In the genomic region with DNA sequence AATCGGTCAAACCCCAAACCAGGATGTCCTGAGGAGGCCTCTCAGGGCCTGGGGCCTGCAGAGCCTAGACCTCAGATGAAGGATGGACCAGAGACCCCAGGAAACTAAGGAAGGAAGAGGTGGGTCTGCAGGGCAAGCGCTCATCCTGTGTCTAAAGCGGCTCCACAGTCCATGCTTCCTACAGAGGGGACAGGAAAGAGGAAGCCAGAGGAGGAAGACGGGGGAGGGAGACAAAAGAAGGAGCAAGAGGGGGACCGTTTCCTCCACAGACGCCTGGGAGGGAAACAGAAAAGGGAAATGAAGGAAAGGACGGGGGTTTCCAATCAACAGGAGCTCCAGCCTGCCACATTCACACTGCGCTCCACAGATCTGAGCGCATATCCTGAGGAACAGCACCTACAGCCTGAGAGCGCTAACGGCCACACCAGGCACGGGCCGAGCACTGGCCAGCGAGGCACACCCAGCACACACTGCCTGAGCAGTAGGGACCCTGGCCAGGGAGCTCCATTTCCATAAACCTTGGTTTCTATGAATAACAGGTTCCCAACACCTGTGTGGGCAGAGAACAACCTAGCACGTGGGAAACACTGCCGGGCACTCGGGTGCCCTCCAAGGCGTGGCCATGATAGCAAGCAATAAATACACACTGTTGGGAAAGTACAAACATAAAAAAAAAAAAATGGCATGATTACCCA, we compare ENCODE assay signal across 11 mouse cellular contexts.
DNase-seq lines count a peak whose midpoint lies in the region; ATAC-seq and TF ChIP-seq lines count a peak whose summit lies in the region.
"Had no signal": no experiment of that assay in that cellular context is flagged by ENCODE, and none has a peak within 500 bp of the region (broad histone marks: within the 10 kb centered on the region; RNA-seq: fewer than 3 reads in every experiment).

No protein-coding gene starts in this region.

- no peak overlapping the region for H3K4me2 ChIP-seq in liver, embryonic 15.5 days
- H3K4me2 ChIP-seq: embryonic facial prominence, embryonic 15.5 days; hindbrain, embryonic 13.5 days; neural tube, embryonic 12.5 days had no signal

- peaks cover 60% of the 10 kb centered on the region for H3K36me3 ChIP-seq in liver, embryonic 15.5 days (replicated peaks)

- no peak for DNase-seq in gastrocnemius, adult 2 months
- no peak for DNase-seq in gastrocnemius, adult 8-10 months (ENCODE audit: low spot score in 2 of 2)
- DNase-seq in ovary, postnatal 14 days (ENCODE audit: low spot score) = no peak
- no peak for DNase-seq in adrenal gland, postnatal 10 days

- ATAC-seq in common myeloid progenitor, adult 5-6 weeks (replicated peaks; ENCODE audit: low read depth, poor library complexity, severe bottlenecking) = peak; percentile 61
- peak; percentile 34 to 43 for ATAC-seq in hematopoietic stem cell, adult 5-6 weeks (replicated peaks in 1 of 2; ENCODE audit: insufficient read depth in 1 of 2, low FRiP score in 2 of 2, low TSS enrichment in 1 of 2, low read depth in 1 of 2, poor library complexity in 2 of 2, severe bottlenecking in 2 of 2)
- ATAC-seq in liver, embryonic 15.5 days (ENCODE audit: insufficient read depth) = peak; percentile 60
- no peak for ATAC-seq in erythroid progenitor cell, adult 5-6 weeks (replicated peaks; ENCODE audit: low FRiP score, poor library complexity, severe bottlenecking)

- TF ChIP-seq CTCF in gastrocnemius, adult 2 months (IDR thresholded peaks at IDR 0.05) = no peak

- no peak overlapping the region for H3K9ac ChIP-seq in liver, embryonic 15.5 days
- H3K9ac ChIP-seq: embryonic facial prominence, embryonic 15.5 days; hindbrain, embryonic 13.5 days; neural tube, embryonic 12.5 days had no signal

- intact Hi-C loops in gastrocnemius, adult 2 months (cut with DNase I) = no loop called here

- peak overlapping the region; percentile 19; the same call in 1 of the 2 replicates for H3K4me3 ChIP-seq in gastrocnemius, adult 2 months
- H3K4me3 ChIP-seq in liver, embryonic 15.5 days (replicated peaks) = no peak overlapping the region
- H3K4me3 ChIP-seq: embryonic facial prominence, embryonic 15.5 days; hindbrain, embryonic 13.5 days; neural tube, embryonic 12.5 days had no signal

- no peaks in the 10 kb centered on the region for H3K27me3 ChIP-seq in liver, embryonic 15.5 days
- H3K27me3 ChIP-seq: embryonic facial prominence, embryonic 15.5 days; hindbrain, embryonic 13.5 days; neural tube, embryonic 12.5 days had no signal

- no peaks in the 10 kb centered on the region for H3K9me3 ChIP-seq in liver, embryonic 15.5 days (replicated peaks)
- H3K9me3 ChIP-seq: embryonic facial prominence, embryonic 15.5 days; hindbrain, embryonic 13.5 days; neural tube, embryonic 12.5 days had no signal

- WGBS in liver, embryonic 15.5 days (ENCODE audit: insufficient replicate concordance) = 42% methylated on average over 18 of the region's 18 CpGs

- 0 out of 2 replicates have a peak, but pooled peaks cover 7% of the 10 kb centered on the region for H3K4me1 ChIP-seq in liver, embryonic 15.5 days (replicated peaks)

- peak overlapping the region; percentile 79; the same call in 1 of the 2 replicates for H3K27ac ChIP-seq in gastrocnemius, adult 2 months
- H3K27ac ChIP-seq in liver, embryonic 15.5 days (replicated peaks) = no peak overlapping the region
- H3K27ac ChIP-seq: embryonic facial prominence, embryonic 15.5 days; hindbrain, embryonic 13.5 days; neural tube, embryonic 12.5 days had no signal
